Mouse (Mus musculus) layer of hippocampus, adult 9-11 months (tissue): ENCODE measurements around the gene R3hdm2.
A peak's percentile ranks its signal among the peaks of the same experiment; 100 is the strongest.

Source experiments
- DNase-seq: peaks from one replicate; pipeline ENCODE4 v3.0.0; 2022

Gene R3hdm2

GRCm38 (mm10) chr10:127380251-127380691 is at the start of gene R3hdm2:
R3hdm2 (plus strand) TSS chr10:127380327.
- DNase-seq = peak; percentile 93

- no peak for DNase-seq
These were observed 47.8 kb upstream of the R3hdm2 start for GRCm38 (mm10) chr10:127332211-127332874.

DNA sequence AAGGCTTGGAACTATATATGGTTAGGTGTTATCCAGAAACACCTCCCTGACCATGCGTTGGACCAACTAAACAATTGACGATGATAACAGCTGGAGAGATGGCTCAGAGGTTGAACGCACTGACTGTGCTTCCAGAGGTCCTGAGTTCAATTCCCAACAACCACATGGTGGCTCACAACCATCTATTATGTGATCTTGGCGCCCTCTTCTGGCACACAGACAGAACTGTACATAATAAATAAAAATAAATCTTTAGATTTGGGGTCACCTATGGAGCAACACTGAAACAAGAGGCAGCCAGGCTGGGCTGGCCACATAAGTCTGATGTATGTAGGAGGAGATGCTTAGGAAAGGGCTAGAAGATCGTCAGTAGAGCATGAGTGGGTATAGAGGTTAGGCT is 47.0 kb upstream of the R3hdm2 start:
- DNase-seq = no peak

- no peak for DNase-seq
These were observed 44.9 kb upstream of the R3hdm2 start for GRCm38 (mm10) chr10:127335271-127335670.

GRCm38 (mm10) chr10:127336952-127337351 is 43.2 kb upstream of the R3hdm2 start:
- DNase-seq = no peak

- DNase-seq = no peak
These were observed 42.5 kb upstream of the R3hdm2 start for GRCm38 (mm10) chr10:127337536-127338099.

- DNase-seq = peak; percentile 90
These were observed 41.0 kb upstream of the R3hdm2 start for GRCm38 (mm10) chr10:127338930-127339682.

GRCm38 (mm10) chr10:127339683-127340576 is 40.2 kb upstream of the R3hdm2 start:
- no peak for DNase-seq

GRCm38 (mm10) chr10:127340577-127341359 is 39.4 kb upstream of the R3hdm2 start:
- DNase-seq = no peak

GRCm38 (mm10) chr10:127341360-127341690 is 38.8 kb upstream of the R3hdm2 start:
- no peak for DNase-seq

GRCm38 (mm10) chr10:127341891-127342639 is 38.1 kb upstream of the R3hdm2 start, which contains the start of gene Gli1:
Gli1 (minus strand) TSS chr10:127341974.
- peak; percentile 58 for DNase-seq

DNA sequence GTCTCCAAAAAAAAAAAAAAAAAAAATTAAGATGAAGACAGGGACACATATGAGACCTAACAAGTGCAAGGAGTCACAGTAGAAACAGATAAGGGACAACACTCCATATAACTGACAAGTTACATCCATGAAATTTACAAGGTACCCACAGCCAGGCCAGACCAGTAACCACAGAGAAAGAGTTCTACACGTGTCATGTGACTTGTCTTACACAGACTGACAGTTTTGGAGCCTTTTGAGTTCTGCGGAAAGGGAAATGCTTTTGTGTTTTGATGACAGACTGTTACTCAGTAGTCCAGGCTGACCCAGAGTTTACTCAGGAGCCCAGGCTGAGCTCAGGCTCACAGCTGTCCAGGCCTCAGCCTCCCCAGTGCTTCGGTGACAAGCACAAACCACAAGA is 37.1 kb upstream of the R3hdm2 start:
- no peak for DNase-seq

DNA sequence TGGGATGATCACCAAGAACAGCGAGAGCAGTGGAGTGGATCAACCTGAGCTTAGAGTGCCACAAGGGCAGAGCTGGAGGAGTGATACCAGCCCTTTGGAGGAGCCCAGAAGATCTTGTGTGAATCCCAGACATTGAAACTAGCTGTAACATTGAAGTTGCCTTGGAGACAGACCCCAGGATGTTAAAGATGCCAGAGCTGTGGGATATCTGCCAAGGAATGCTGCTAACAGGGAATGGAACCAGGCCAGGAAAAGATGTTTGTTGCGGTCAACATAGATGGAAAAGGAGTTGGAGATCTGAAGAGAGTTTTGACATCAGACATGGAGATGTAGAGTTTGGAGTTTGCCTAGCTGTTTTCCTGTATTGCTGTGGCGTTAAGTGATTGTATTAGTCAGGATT is 34.0 kb upstream of the R3hdm2 start:
- no peak for DNase-seq

GRCm38 (mm10) chr10:127348957-127349356 is 31.2 kb upstream of the R3hdm2 start:
- DNase-seq = no peak

DNA sequence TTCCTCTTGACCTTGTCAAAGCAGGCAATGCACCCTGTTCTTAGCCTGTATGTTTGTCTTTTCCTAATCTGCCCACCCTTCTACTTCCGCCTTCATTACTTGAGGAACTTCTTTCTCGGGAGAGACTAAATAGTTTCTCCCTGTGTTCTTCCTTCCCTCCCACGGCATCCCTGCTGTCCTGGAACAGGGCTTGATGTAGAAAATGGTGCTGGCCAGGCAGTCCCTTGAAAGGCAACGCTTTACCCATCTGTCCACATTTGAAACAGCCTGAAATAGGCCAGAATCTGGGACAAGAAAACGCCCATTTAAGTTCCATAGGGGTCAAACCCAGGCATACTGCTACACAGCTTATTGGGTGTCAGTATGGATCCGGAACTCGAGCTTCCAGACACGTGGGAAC is 30.3 kb upstream of the R3hdm2 start:
- DNase-seq = no peak

DNA sequence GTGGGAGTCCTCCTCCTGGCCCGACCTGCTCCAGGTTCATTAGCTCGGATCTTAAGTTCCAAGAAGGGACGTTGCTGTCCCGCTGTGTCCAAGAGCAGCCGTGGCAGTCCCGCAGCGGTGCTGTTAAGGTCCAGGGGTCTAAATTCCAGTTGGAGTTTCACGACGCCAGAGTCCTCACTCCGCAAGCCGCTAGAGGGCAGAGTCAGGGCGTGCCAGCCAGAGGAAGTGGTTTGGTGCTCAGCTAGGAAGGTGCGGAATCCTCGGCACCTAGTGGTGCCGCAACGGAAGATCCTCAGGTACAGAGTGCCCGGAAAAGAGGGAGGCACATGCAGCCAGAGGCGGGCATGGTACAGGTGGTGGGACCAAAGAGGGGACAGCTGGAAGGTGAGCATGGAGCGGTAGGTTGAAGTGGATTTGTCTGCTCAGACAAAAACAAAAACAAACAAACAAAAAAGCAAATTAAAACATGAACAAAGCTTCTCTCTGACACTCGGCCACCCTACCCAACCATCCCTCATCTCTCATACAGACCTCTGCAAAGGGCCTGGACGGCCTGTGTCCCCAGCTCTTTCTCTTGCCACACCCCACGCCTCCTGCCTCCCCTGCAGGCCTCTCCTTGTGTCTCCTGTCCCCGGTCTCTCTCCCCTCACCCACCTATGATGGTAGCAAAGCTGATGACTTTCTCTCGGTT is 29.4 kb upstream of the R3hdm2 start:
- DNase-seq = no peak

GRCm38 (mm10) chr10:127351285-127351595 is 28.9 kb upstream of the R3hdm2 start:
- DNase-seq = no peak

DNA sequence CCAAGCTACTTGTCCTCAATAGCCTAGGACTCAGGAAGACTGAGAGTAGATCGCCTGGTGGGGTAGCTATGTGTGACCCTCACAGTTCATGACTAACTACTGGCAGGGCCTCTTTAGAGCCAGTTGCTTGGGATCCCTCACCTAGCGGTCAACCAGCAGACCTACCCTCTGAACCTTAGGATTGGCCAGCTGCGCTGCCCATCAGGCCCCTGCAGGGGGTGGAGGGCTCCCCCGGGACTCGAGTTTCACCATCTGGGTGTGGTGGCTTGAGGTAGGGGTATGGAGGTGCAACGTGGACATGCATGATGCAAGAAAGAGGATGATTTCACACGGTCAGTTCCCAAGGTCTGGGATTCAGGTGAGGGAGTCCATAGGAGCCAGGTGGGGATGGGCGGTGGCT is 28.4 kb upstream of the R3hdm2 start:
- DNase-seq = no peak

DNA sequence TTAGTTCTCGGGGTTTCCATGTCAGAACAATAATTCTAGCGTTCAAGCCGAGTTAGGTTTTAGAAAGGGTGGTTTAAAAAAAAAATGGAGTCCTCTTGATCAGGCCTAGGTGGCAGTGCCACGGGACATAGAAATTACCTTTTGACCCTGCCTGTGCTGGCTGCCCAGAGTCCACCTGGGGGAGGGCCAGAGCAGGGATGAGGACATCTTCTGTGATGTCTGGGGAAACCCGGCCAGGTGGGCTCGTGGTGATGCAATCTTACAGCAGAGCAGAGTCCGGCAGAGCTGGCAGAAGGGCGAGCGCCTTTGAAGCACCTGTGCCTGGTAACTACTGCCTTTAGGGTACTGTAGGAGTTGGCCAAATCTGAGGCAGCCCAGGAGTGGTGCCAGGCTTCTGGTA is 27.9 kb upstream of the R3hdm2 start:
- no peak for DNase-seq

DNA sequence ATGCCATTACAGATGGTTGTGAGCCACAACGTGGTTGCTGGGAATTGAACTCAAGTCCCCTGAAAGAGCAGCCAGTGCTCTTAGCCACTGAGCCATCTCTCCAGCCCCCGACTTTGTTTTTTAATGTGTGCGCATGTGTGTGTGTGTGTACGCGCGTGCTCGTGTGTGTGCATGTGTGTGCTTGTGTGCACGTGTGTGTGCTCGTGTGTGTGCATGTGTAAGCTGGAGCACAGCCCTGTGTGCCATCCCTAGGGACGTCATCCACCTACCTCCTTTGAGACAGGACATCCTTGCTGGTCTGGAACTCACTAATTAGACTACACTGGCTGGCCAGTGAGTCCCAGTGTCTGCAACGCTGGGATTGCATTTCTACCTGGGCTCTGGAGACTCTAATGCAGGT is 27.4 kb upstream of the R3hdm2 start:
- DNase-seq = no peak
